Mouse (Mus musculus): Measurements from ENCODE around the gene Prdx1.

DNA sequence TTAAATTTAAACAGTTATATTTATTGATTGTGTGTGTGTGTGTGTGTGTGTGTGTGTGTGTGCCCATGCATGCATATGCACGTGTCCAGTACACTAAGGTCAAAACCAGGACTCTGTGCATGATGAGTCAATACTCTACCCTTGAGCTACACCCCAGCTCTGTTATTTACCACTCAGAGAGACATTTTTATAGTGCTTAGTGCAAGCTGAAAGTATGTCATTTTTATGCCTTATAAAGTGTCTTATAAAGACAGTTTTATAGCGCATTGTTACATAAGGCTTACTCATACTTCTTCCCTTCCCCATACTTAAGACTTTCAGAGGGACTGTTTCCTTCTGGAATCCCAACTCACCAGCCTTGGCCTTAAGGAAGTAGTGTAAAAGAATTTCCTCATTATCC, 64.4 kb downstream of the Prdx1 start:
- TF ChIP-seq CTCF (IDR thresholded peaks at IDR 0.05; ENCODE audit: low read depth) (no peak), EP300 (IDR thresholded peaks at IDR 0.05; ENCODE audit: low read depth) (no peak)
